Mouse (Mus musculus): ENCODE measurements at regions not wholly inside any gene's neighbourhood (a gene's known extent, or its start where the extent isn't known, plus 50 kb on each side); places are given as distances from the start of the nearest gene placed in this dataset.

DNA sequence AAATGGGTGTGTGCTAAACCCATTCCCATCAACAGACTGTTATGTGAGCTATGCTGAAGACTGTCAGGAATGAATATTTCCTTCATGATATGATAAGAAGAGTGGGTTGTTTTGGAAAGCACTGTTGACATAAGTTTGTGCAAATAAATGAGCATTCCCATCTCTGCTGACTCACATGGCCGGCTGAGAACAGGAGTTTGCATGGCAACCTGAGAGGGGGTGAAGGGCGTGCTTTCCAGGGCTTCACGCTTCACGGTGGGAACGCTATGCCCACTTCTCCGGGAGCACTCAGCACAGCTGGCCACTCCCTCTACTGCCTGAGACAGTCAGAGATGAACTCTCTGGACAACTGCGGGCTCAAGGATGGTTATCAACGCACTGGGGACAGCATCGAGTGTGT is 348.9 kb upstream of the Slc24a5 start:
- DNase-seq: no peak

DNA sequence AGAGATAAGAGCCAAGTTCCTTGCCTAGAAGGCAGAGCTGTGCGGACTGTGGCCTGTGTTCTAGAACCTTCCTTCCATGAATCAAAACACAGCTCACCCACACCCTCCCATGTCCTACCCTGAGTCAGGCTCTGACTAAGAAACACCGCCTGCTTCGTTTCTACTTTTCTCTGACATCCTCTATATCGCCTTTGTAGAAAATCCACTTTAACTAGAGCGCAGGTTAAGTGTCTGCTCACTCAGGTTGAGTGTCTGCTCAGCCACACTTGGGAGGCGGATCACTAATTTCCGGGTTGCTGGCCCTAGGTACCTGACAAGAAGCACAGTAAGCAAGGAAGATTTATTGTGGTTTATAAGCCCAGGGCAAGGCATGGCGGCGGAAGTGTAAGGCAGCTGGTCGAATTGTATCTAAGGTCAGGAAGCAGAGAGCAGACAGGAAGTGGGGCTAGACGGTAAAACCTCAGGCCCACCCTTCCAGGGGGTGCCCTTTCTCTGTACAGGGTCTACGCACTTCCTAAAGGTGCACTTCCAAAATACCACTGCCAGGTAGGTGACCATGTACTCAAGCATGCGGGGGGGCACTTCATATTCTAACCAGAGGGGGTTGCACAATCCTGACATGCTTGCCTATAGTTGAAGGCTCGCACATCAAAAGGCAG is 348.0 kb upstream of the Slc24a5 start:
- DNase-seq: no peak

DNA sequence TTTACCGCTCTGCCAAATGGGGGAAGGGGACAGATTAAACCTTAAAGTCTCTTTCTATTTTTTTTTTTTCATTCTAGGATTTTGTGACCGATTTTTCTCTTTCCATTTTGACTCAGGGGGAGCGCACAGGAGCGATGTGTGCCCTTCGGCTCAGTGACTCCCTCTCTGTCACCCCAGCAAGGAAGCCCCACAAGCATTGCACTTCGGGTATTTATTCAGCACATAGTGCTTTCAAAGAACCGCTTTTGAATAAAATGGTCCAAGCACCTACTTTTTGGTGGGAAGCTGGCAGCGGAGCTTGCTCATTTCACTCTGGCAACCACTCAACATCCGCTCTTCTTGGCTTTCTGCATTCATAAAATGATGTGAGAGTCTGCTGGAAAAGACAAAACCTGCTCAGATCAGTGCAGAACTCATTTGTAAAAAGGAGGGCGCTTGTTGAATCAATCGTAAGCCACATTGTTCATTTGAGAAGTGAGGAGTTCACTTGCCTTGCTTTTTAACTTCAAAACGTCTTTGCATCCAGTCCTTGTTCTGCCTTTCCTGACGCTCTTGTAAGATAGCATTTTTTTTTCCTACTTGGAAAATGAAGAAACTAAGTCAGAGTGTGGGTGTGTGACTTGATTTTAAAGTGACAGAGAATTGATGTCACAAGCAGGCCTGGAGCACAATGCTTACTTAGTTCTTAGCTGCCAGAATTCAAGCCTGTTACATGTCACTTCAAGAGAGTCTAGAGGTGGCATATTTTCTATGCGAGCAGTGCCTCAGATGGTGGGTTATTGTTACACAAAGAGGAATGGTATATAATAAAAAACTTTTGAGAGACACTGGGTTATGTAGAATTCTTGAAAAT is 347.1 kb upstream of the Slc24a5 start:
- DNase-seq: peak; percentile 34 to 46

DNA sequence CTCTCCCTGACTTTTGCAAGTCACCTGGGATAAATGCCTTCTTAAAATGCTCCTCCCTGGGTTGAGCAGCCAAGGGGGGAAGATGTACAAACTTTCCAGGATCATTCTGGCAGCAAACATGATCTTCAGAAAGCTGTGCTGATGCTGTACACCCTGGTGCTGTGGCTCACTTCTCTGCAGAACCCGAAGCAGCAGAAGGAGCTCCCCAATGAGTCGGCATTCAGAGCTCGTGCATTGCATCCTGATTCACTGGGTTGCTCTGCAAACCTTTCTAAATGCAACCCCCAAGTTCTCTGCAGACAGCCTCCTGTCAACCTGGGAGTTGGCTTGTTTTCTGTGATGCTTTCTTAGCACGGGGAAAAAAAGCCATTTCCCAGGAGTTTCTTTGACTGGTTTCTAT is 343.8 kb upstream of the Slc24a5 start:
- DNase-seq: no peak

DNA sequence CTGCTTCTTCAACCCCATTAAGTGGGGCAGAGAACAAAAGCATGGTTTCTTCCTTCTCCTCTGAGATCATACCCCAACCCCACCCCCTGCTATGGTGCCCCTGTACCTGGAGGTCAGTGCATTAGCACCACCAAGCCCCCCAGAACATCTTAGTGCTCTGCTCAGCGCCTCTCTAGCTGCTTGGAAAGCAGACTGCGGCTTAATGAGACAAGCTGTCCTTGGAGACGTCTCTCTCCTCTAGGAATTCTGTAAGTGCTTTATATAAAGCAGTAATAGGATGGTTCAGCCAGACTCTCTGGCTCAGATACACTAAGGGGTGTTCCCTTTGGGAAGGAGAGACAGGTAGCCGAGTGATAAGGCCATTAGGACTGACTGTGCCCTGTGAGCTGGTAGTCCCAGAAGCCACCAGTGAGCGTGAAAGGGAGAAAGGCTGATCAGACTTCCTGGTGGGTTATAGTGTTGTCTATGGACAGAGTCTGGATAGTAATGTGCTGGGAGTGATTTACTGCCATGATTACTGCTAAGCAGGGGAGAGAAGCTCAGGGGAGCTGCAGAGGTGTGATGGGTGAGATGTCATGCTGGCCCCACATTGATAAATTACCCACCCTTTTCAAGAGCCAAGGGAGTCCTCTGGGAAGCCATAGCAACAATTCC is 343.0 kb upstream of the Slc24a5 start:
- no peak for DNase-seq

DNA sequence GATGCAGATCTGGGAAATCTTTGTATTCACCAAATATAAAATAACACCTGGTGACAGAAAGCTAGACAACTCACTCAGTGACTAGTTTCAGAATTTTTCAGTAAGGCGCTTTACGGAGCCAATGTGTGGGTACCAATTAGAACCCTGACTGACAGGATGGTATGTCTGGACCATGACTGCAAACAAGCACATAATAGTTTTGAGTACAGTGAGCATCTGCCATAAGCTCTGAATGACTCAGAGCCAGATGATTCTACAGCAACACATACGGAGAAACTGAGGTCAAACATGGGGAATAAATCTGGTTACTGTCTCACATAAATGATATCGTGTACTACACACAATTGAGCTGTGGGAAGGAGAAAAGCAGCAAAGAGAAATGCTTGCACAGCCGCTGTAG is 339.9 kb upstream of the Slc24a5 start:
- no peak for DNase-seq

DNA sequence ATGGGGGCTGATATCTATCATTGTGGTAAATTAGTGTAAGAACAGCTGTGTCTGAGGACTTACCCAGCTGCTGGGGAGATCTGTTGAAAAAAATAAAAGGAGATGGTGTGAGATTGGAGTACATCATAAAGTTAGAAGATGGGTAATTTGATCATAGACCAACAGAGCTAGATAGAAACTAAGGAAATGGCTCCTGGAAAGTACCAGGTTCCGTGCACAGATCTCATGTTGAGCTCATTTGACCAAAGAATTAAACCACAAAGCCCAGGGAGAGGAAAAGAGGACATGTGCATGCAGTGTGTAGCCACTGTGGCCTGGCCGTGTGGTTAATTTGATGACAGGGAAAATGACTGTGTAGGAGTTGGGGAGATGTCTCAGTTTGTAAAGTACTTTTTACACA is 335.3 kb upstream of the Slc24a5 start:
- no peak for DNase-seq

DNA sequence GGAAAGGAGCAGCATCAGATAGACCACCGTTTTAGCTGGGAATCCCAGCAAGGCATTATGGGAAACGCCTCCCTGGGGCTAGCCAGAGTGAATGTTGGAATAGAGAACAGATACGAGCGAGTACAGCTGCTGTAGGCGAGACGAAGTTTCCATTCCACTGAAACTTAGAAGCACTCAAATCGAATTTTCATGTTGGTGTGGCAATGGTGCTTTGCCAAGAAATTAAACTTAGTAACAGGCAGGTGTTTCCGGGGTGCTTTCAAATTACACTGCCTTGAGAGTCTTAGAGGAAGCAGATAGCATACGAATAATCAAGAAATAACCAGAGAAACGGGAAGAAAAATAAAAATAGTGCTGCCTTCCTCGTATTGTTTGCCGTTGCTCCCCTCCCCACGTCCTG is 327.1 kb upstream of the Slc24a5 start:
- no peak for DNase-seq

DNA sequence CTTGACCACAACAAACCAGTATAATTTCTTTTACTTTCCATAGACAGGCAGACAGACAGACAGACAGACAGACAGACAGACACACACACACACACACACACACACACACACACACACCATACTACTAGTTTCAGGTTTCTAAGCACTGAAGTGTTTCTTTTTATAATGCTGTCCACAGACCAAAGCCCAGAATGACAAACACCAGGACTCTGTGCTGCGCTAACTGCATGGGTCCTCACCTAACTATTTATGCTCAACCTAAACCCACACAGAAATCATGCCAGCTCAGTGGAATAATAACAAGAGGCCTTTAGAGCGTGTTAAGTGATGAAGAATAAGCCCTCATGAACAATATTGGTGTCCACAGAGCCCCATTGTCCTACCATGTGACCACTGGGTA is 325.0 kb upstream of the Slc24a5 start:
- no peak for DNase-seq

DNA sequence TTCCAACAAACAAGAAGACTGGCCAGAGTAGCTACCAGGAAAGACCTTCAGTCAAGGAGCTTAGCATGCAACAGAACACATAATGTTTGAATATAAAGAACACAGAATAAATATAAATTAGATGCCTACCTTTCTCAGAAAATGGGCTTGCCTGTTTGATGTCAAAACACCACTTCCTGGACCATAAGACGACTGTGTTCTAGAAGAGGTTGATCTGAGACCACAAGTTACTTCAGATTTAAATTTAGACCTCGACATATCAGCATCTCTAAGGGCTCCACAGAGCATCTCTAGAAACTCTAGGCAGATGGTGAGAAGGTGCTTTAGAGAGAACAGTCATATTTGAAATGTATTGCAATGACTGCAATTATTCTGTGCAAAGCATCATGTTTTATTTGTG is 322.9 kb upstream of the Slc24a5 start:
- DNase-seq: no peak

DNA sequence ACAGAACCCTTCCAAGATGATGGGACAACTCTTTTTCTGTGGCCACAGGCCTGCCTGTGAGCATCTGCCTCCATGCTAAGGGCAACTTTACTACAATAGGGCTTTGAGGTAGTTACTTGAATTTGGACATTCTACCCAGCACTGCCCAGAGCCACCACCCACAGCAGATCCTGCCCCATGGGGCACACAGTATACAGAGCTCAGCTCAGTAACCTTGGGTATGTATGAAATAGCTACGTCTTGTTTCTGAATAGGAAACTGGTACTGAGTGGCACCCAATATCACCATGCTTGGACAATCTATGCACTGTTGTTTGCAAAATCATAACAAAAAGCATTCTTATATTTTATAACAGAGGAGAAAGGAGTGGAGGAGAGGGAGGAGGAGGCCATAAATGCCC is 320.8 kb upstream of the Slc24a5 start:
- no peak for DNase-seq

DNA sequence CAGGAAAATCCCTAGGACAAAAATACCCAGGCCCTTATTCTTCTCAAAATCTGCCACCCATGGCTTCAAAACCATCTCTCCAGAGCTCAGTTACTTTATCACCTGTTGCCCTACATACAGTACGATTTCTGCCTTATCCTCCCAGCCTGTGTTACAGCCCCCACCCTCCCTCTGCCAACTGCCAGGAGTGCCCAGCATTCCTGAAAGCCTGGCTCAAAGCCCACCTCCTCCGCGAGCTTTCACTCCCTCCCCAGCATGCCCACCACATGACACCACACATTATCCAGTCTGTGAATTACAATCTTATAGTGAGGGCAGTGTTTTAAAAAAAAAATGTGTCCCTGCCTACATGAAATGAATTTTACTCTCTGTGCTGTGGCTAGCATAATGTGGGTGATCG is 320.3 kb upstream of the Slc24a5 start:
- peak; percentile 73 to 86 for DNase-seq

DNA sequence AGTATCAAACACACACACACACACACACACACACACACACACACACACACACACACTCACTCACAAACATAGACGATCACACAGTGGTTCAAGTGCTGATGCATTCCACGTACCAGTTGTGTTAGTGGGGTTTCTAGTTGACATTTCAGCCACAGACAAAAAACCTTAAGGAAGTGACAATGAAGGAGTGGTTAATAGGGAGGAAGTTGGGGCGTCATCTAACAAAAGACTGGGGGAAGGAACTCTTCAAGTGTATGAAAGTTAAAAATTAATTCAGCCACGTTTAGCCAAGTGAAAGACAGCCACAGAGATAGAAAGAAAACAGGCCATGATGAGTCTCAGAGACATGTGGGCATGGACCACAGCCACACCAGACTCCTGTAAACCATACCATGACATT is 316.1 kb upstream of the Slc24a5 start:
- no peak for DNase-seq

DNA sequence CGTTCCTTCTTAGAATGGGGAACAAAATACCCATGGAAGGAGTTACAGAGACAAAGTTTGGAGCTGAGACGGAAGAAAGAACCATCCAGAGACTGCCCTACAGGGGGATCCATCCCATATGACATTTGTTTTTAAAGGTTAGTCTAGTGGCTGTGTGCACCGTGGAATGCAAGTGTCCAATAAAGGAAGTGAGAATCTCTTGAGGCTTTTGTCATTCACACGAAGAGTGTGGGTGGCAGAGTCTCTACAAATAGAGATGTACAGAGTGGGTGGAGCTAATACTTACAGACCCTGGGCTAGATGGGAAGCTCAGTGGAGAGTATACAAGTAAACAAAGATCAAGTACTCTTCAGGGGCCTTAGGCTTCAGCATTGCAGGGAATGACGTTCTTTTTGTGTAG is 314.2 kb upstream of the Slc24a5 start:
- no peak for DNase-seq

DNA sequence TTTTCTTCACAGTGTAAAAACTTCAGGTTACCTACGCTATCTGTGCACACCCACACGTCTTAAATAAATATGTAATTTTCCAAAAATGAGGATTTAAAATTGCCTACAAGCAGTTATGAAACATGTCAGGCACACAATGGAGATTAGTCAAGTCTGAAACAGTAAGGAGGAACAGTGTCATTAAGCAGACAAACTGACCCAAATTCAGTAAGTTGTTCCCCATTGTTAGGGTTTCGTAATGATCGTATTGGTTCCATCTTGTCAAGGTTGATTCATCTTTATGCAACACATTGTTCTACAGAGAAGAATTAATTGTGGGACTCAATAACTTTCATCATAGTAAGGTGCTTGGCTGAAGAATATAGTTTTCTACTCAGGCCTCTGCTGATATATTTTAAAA is 312.7 kb upstream of the Slc24a5 start:
- DNase-seq: no peak

DNA sequence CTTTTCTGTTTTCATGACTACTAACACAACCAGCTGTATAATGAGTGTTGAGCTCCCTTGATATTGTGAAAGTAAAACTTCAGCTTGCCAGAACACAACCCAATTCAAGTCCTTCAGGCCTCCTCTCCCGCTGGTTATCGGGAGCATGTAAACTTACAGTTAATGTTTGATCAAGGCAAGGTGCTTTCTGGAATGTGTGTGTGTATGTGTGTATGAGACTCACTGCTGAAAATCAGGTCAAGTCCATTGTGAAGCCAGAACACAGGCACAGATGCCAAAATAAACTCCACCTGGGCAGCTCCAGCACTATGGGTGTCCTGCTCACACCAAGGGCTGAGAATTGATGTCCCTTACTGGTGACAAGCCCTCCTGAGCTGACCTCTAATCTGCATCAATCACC is 308.9 kb upstream of the Slc24a5 start:
- no peak for DNase-seq

DNA sequence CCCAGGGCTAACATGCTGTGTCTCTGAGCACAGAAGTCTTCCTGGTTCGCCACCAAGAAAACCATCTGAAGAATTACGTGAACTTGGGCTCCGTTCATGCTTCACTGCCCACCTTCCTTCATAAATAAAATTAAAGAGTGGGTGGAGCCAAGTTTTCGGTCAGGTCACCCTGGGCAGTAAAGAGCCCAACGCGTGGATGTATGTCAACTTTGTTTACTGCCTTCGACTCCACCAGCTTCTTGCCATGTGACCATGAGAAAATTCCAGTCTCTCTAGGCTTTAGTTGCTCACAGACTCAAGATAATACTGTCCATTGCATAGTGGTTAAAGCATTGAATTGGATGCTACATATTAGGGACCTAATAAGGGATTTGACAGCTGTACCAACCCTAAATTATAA is 304.3 kb upstream of the Slc24a5 start:
- DNase-seq: no peak

DNA sequence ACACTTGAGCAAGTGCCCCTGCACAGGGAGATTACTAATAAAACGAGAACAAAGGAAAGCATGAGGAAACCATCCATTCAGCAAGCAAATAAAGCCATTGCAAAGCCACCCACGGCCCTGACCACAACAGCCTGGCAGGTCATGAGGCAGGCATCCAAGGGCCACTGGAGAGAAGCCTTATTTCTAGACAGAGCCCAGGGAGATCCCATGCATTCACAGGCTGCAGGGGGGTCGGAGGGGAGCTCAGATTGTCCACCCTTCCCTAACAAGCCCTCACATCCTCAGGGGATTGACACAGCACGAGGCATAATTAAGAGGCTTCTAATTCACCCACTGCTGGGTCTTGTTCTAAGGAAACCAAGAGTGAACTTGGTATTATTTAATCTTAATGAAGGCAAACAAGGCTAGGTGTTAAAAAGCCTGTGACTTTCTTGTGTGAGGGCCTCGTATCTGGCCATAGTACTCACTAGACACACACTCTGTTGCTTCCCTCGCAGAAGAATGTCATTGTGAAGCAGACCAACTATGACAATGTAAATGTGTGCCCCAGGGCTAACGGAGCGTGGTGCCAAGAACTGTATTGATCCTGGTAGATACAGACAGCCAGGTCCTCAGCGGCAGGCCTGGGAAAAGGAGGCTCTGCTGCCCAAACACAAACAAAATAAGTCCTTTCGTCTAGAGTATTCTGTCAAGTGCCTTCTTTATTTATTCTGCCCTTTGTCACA is 303.6 kb upstream of the Slc24a5 start:
- DNase-seq: peak in 1 of 2 experiments; percentile 45

DNA sequence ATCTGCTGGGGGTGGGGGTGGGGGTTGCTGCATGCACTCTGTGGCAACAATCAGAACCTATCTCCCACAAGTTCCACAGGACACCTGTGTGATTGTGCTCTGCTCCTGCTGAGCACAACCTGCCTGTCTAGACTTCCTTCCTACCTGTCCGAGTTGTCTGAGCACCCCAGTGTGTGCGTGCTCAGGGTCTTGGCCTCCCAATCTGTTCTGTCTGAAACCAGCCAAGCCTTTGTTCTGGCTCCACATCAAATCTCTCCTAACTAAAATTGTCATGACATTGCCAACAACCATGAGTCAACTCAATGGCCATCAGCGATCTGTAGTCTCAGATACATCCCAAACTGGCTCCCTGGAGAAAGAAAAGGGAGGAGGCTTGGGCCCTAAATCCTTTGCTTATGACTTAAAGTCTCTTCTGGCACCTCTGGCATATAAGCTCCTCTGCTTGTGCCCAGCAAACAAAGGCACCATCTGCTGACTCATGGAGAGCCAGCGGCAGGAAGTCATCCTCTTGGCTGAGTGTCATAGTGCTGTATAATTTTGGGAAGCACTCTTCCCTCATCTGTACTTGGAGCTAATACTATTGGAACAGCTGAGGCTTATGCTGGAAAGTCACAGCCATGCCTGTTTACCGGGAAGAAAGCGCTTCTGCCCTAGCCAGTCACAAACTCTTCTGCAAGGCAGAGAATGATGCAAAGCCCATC is 298.5 kb upstream of the Slc24a5 start:
- peak; percentile 53 to 61 for DNase-seq

DNA sequence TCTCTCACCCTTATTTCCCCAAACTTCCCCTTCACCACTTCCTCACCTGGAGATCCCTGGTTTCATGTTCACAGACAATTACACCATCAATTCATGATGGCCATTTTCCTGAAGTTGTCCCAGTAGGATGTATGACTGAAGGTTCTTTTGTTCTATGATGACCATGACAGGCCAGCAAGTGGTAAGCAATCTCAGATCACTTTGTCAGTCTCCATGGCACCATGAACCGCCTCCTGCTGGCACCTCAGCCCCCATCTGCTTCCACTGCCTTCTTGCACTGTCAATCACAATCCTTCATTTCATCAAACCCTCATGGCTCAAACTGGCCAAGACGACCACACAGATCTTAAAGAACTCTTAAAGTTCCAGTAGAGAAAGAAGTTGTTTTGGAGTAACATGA is 297.9 kb upstream of the Slc24a5 start:
- peak in 1 of 2 experiments; percentile 30 for DNase-seq

DNA sequence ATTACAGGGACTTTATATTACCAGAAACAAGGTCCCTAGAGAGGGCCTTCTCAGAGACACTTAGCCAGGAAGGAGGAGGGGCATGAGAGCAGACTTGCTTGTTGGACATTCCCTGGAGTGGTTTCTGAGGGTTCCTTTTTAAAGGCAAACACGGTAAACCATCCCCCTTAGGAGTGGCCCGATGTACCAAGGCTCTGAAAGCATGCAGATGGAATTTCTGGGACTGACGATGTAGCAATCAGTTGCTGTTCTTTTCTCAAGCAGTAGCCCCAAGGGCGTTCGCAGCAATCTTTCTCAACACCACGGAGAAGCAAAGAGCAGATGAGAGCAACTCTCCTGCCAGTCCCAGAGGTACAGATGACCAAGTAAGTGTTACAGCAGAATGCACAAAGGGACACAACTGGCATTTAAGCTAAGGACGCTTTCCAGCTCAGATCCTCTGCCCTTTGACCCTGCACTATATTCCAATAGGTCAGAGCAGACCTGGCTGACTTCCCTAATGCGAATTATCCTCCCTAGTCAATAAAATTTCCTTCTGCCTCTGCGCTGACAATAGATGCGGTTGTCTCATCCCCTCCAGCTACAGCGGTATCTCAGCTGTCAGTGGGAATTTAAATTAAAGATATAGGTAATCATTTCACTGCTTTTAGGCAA is 295.7 kb upstream of the Slc24a5 start:
- DNase-seq: no peak

DNA sequence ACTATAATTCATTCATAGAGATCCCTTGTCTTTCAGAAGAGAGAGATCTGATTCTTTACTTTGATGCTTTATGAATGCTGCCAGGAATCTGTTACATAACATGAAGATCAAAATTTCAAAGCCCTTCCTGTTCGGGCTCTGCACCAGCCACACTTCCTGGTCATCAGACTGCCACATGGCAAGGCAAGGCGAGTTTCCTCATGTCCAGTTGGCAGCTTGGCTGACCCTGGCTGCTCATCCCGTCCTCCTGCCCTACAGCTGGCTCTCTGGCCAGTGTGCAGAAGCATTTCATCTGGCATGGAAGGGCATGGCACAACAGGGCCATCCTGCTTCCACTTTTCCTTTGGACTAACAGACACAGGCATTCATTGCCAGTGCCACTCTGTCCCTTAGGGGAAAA is 292.2 kb upstream of the Slc24a5 start:
- DNase-seq: peak; percentile 70 to 77

All from cerebellum, postnatal 10 days (tissue).